Mouse (Mus musculus): Measurements from ENCODE around the gene H2-Q6. TPM values are rescaled to one million over a fixed set of nuclear protein-coding genes. Genes with fewer than 3 reads are reported as not detected.
"Not testable (repeated sequence)": the region's sequence is repeated elsewhere in the genome, so short reads cannot be mapped to it uniquely, and the experiment has no call there.

The H2-Q6 gene
- 0.54 and 1.4 TPM in 2 replicates for polyA plus RNA-seq (2014; fragmentation: Nextera tagmentation; extraction: Ambion mirVana)

DNA sequence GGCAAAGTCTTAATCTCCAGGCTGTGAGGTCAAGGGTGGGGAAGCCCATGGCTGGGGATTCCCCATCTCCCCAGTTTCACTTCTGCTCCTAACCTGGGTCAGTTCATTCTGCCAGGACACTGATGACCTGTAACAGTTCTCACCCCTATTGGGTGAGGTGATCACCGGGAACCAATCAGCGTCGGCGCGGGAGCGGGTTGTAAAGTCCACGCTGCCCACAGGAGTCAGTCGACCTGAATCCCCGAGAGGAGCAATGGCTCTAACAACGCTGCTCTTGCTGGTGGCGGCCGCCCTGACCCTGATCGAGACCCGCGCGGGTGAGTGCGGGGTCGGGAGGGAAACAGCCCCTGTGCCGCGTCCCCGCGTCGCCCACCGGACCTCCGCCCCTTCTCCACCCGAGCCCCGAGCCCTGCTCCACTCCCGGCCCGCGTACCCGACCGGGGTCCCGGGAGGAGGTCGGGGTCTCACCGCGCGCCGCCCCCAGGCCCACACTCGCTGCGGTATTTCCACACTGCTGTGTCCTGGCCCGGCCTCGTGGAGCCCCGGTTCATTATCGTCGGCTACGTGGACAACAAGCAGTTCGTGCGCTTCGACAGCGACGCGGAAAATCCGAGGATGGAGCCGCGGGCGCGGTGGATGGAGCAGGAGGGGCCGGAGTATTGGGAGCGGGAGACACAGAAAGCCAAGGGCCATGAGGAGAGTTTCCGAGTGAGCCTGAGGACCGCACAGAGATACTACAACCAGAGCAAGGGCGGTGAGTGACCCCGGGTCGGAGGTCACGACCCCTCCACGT lies at the start of gene H2-Q6:
H2-Q6 (plus strand) TSS at position 227 of the 793 bp plus-strand sequence.
- not testable (repeated sequence) for H3K27ac ChIP-seq (ENCODE audit: low read depth, low read length); H3K9ac ChIP-seq (replicated peaks; ENCODE audit: low read depth, low read length); H3K27me3 ChIP-seq (ENCODE audit: control insufficient read depth, insufficient read depth, low read length); H3K4me1 ChIP-seq (ENCODE audit: control insufficient read depth, insufficient read depth, low read length); H3K36me3 ChIP-seq (ENCODE audit: control insufficient read depth, insufficient read depth, low read length); H3K9me3 ChIP-seq (ENCODE audit: control insufficient read depth, low read length)
- ATAC-seq (ENCODE audit: low read depth): peak; percentile 73
- 1% methylated on average over 49 of the region's 66 CpGs for WGBS
- H3K4me3 ChIP-seq (ENCODE audit: low read depth, low read length): peak within 1 kb of the TSS; percentile 29; the same call in 1 of the 2 replicates
- peak within 1 kb of the TSS; percentile 54 for H3K4me2 ChIP-seq (ENCODE audit: low read depth, low read length)

DNA sequence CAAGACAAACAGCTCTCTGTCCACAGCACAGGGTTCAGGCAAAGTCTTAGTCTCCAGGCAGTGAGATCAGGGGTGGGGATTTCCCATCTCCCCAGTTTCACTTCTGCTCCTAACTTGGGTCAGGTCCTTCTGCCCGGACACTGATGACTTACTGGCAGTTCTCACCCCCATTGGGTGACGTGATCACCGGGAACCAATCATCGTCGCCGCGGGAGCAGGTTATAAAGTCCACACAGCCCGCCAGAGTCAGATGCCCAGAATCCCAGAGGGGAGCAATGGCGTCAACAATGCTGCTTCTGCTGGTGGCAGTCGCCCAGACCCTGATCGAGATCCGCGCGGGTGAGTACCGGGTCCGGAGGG lies 45.3 kb upstream of the H2-Q6 start, which contains the start of gene H2-Q4:
H2-Q4 (plus strand) TSS at position 249 of the 360 bp plus-strand sequence.
- peak within 1 kb of the TSS; percentile 46 for H3K4me3 ChIP-seq (ENCODE audit: low read depth, low read length)
- H3K9ac ChIP-seq (replicated peaks; ENCODE audit: low read depth, low read length): peak within 1 kb of the TSS; percentile 47
- peak; percentile 92 for ATAC-seq (ENCODE audit: low read depth)
- H3K4me2 ChIP-seq (ENCODE audit: low read depth, low read length): peak within 1 kb of the TSS; percentile 77
- H3K27ac ChIP-seq (ENCODE audit: low read depth, low read length): no peak within 1 kb of the TSS
- H3K36me3 ChIP-seq (ENCODE audit: control insufficient read depth, insufficient read depth, low read length): no peaks in the 10 kb centered on the region
- H3K9me3 ChIP-seq (ENCODE audit: control insufficient read depth, low read length): no peaks in the 10 kb centered on the region
- WGBS: 1% methylated on average over 15 of the region's 16 CpGs
- H3K27me3 ChIP-seq (ENCODE audit: control insufficient read depth, insufficient read depth, low read length): no peaks in the 10 kb centered on the region
- H3K4me1 ChIP-seq (ENCODE audit: control insufficient read depth, insufficient read depth, low read length): 0 out of 2 replicates have a peak, but pooled peaks cover 3% of the 10 kb centered on the region

DNA sequence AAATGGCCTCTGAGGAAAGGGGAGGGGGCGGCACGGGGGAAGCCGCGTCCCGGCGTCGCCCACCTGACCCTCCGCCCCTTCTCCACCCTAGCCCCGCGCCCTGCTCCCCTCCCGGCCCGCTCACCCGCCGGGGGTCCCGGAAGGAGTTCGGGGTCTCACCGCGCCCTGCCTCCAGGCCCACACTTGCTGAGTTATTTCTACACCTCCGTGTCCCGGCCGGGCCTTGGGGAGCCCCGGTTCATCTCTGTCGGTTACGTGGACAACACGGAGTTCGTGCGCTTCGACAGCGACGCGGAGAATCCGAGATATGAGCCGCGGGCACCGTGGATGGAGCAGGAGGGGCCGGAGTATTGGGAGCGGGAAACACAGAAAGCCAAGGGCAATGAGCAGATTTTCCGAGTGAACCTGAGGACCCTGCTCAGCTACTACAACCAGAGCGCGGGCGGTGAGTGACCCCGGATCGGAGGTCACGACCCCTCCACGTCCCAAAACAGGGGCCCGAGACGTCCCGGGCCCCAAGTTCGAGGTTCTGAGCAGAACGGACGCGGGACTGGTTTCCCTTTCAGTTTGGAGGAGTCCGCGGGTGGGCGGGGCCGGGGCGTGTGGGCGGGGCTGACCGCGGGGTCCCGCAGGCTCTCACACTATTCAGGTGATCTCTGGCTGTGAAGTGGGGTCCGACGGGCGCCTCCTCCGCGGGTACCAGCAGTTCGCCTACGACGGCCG lies 44.8 kb upstream of the H2-Q6 start:
- Histone ChIP-seq H3K27me3 (ENCODE audit: control insufficient read depth, insufficient read depth, low read length) (no peaks in the 10 kb centered on the region), H3K4me2 (ENCODE audit: low read depth, low read length) (peak overlapping the region; percentile 77)
- peak; percentile 60 for ATAC-seq (ENCODE audit: low read depth)

DNA sequence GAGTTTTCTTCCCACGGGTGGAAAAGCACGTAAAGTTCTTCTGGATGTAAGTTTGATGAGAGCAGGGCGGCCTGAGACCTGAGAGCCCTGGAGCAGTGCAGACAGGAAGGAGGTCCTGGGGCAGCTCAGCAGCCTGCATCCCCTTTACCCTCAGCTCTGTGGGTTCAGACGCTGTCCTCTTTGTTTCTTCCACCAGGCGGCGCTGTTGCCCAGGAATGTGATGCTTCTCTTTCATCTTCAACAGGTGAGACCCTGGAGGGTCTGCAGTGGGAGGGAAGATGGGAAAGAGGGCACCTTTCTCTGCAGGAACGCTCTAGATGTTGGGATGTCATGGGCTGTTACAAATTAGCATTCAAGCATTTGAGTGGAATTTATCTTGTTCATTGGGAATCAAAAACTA lies 34.9 kb upstream of the H2-Q6 start:
- 5% methylated on average over 7 of the region's 7 CpGs for WGBS

More for the DNA sequence above, 44.8 kb upstream of the H2-Q6 start:
- under 1% methylated on average over 70 of the region's 70 CpGs for WGBS
- Histone ChIP-seq H3K9ac (replicated peaks; ENCODE audit: low read depth, low read length) (peak overlapping the region; percentile 47), H3K36me3 (ENCODE audit: control insufficient read depth, insufficient read depth, low read length) (no peaks in the 10 kb centered on the region), H3K4me3 (ENCODE audit: low read depth, low read length) (peak overlapping the region; percentile 46), H3K27ac (ENCODE audit: low read depth, low read length) (no peak overlapping the region), H3K4me1 (ENCODE audit: control insufficient read depth, insufficient read depth, low read length) (0 out of 2 replicates have a peak, but pooled peaks cover 3% of the 10 kb centered on the region), H3K9me3 (ENCODE audit: control insufficient read depth, low read length) (no peaks in the 10 kb centered on the region)

DNA sequence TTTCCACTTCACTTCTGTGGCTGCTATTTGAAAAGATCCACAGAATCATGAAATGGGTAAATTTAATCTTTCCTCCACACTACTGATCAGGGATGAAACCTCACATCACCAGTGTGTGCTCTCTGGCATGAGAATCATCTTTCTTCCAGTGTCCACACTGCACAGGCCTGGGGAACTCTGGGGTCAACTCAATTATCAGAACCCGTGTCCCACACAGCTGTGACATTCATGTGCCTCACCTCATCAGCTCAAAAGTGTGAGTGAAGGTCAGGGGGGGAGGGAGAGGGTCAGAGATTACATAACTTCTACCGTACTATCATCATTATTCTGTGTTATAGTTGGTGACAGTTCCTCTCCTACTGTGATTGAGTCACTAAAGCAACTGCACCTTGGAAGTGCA lies 32.0 kb upstream of the H2-Q6 start:
- not testable (repeated sequence) for H3K4me3 ChIP-seq (ENCODE audit: low read depth, low read length); H3K27me3 ChIP-seq (ENCODE audit: control insufficient read depth, insufficient read depth, low read length); H3K27ac ChIP-seq (ENCODE audit: low read depth, low read length); H3K9ac ChIP-seq (replicated peaks; ENCODE audit: low read depth, low read length); H3K9me3 ChIP-seq (ENCODE audit: control insufficient read depth, low read length); H3K4me1 ChIP-seq (ENCODE audit: control insufficient read depth, insufficient read depth, low read length); ATAC-seq (ENCODE audit: low read depth); H3K4me2 ChIP-seq (ENCODE audit: low read depth, low read length); H3K36me3 ChIP-seq (ENCODE audit: control insufficient read depth, insufficient read depth, low read length)
- 75% methylated on average over 2 of the region's 2 CpGs for WGBS

More for the DNA sequence above, 34.9 kb upstream of the H2-Q6 start:
- not testable (repeated sequence) for H3K27me3 ChIP-seq (ENCODE audit: control insufficient read depth, insufficient read depth, low read length); H3K36me3 ChIP-seq (ENCODE audit: control insufficient read depth, insufficient read depth, low read length); H3K9ac ChIP-seq (replicated peaks; ENCODE audit: low read depth, low read length); H3K4me3 ChIP-seq (ENCODE audit: low read depth, low read length); H3K4me1 ChIP-seq (ENCODE audit: control insufficient read depth, insufficient read depth, low read length); ATAC-seq (ENCODE audit: low read depth); H3K4me2 ChIP-seq (ENCODE audit: low read depth, low read length); H3K9me3 ChIP-seq (ENCODE audit: control insufficient read depth, low read length); H3K27ac ChIP-seq (ENCODE audit: low read depth, low read length)

DNA sequence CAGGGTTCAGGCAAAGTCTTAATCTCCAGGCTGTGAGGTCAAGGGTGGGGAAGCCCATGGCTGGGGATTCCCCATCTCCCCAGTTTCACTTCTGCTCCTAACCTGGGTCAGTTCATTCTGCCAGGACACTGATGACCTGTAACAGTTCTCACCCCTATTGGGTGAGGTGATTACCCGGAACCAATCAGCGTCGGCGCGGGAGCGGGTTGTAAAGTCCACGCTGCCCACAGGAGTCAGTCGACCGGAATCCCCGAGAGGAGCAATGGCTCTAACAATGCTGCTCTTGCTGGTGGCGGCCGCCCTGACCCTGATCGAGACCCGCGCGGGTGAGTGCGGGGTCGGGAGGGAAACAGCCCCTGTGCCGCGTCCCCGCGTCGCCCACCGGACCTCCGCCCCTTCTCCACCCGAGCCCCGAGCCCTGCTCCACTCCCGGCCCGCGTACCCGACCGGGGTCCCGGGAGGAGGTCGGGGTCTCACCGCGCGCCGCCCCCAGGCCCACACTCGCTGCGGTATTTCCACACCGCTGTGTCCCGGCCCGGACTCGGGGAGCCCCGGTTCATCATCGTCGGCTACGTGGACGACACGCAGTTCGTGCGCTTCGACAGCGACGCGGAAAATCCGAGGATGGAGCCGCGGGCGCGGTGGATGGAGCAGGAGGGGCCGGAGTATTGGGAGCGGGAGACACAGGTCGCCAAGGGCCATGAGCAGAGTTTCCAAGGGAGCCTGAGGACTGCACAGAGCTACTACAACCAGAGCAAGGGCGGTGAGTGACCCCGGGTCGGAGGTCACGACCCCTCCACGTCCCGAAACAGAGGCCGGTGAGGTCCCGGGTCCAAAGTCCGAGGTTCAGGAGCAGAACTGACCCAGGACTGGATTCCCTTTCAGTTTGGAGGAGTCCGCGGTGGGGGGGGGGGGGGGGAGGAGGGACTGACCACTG lies 30.5 kb upstream of the H2-Q6 start:
- H3K9me3 ChIP-seq (ENCODE audit: control insufficient read depth, low read length); H3K27ac ChIP-seq (ENCODE audit: low read depth, low read length); H3K9ac ChIP-seq (replicated peaks; ENCODE audit: low read depth, low read length); H3K36me3 ChIP-seq (ENCODE audit: control insufficient read depth, insufficient read depth, low read length); H3K27me3 ChIP-seq (ENCODE audit: control insufficient read depth, insufficient read depth, low read length); H3K4me1 ChIP-seq (ENCODE audit: control insufficient read depth, insufficient read depth, low read length): not testable (repeated sequence)
- WGBS: 2% methylated on average over 50 of the region's 75 CpGs
- peak overlapping the region; percentile 19; the same call in 1 of the 2 replicates for H3K4me3 ChIP-seq (ENCODE audit: low read depth, low read length)
- peak overlapping the region; percentile 36 for H3K4me2 ChIP-seq (ENCODE audit: low read depth, low read length)
- peak; percentile 79 for ATAC-seq (ENCODE audit: low read depth)

DNA sequence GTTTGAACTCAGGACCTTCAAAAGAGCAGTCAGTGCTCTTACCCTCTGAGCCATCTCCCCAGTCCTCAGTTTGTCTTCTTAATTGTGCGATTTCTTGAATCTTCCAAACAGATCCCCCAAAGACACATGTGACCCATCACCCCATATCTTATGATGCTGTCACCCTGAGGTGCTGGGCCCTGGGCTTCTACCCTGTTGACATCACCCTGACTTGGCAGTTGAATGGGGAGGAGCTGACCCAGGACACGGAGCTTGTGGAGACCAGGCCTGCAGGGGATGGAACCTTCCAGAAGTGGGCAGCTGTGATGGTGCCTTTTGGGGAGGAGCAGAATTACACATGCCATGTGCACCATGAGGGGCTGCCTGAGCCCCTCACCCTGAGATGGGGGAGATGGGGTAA lies 27.7 kb upstream of the H2-Q6 start:
- H3K4me2 ChIP-seq (ENCODE audit: low read depth, low read length); H3K9ac ChIP-seq (replicated peaks; ENCODE audit: low read depth, low read length); H3K27me3 ChIP-seq (ENCODE audit: control insufficient read depth, insufficient read depth, low read length); ATAC-seq (ENCODE audit: low read depth); H3K36me3 ChIP-seq (ENCODE audit: control insufficient read depth, insufficient read depth, low read length); H3K9me3 ChIP-seq (ENCODE audit: control insufficient read depth, low read length); H3K4me3 ChIP-seq (ENCODE audit: low read depth, low read length); H3K4me1 ChIP-seq (ENCODE audit: control insufficient read depth, insufficient read depth, low read length); H3K27ac ChIP-seq (ENCODE audit: low read depth, low read length): not testable (repeated sequence)
- WGBS: 94% methylated on average over 2 of the region's 2 CpGs

DNA sequence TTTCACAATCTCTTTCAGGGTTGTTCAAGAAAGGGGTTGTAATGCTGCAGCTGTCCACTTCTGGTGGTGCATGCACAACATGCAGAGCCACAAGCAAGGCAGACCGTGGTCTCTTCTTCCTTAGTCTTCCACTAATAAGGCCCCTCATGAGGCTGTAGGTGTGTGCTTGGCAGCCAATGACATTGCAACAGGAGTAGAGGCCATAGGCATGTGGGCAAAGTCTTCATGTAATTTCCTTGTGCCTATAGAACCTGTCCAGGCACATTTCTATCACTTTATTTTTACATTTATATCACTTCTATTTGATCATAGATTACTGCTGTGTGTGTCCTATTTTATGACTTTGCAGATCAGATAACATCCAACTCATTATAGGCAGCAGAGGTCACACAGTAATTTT lies 11.6 kb upstream of the H2-Q6 start:
- not testable (repeated sequence) for H3K36me3 ChIP-seq (ENCODE audit: control insufficient read depth, insufficient read depth, low read length); H3K9me3 ChIP-seq (ENCODE audit: control insufficient read depth, low read length); H3K4me1 ChIP-seq (ENCODE audit: control insufficient read depth, insufficient read depth, low read length); H3K4me2 ChIP-seq (ENCODE audit: low read depth, low read length); H3K4me3 ChIP-seq (ENCODE audit: low read depth, low read length); H3K27ac ChIP-seq (ENCODE audit: low read depth, low read length); ATAC-seq (ENCODE audit: low read depth); H3K9ac ChIP-seq (replicated peaks; ENCODE audit: low read depth, low read length); H3K27me3 ChIP-seq (ENCODE audit: control insufficient read depth, insufficient read depth, low read length)
- WGBS: no CpG with 5 or more reads among the region's 1 CpGs

Data from neural tube, embryonic 14.5 days (tissue).